Mouse (Mus musculus) thymus, postnatal 25 days (tissue): ENCODE measurements around the gene Sfrp4.
"Not testable (repeated sequence)": the region's sequence is repeated elsewhere in the genome, so short reads cannot be mapped to it uniquely, and the experiment has no call there.

ENCODE experiments used
- DNase-seq: peaks from one replicate; pipeline ENCODE4 v3.0.0; 2022

Gene Sfrp4

DNA sequence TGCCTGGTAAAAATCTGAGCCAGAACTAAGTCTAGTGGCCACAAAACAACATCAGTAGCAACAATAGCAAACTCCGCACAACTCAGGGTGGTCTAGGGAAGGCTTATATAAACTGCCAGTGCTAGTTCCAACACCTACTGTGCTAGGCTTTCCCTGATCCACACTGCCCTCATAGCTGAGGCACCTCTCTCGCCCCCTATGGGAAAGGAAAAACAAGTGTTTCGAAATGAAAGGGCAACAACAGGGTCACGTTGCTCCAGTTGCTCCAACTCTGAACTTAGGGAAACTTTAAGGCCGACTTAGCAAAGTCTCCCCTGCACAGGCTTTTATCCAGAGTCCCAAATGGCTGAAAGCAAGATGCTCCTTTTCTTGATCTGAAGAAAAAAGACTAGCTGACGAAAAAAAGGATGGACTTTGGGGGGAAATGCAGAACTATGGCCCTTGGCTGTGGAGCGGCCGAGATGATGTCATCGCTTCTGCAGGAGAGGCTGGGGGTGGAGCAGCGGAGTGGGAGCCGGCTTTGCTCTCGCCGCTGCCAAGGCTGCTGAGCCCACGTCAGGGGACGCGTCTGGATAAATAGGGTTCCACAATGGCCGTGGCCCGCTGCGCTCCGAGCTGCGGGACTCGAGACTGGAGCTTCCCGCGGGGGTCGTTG lies at the start of gene Sfrp4:
Gene Sfrp4, plus strand, starts transcription at position 532 of the 655 bp plus-strand sequence.
- DNase-seq = no peak

DNA sequence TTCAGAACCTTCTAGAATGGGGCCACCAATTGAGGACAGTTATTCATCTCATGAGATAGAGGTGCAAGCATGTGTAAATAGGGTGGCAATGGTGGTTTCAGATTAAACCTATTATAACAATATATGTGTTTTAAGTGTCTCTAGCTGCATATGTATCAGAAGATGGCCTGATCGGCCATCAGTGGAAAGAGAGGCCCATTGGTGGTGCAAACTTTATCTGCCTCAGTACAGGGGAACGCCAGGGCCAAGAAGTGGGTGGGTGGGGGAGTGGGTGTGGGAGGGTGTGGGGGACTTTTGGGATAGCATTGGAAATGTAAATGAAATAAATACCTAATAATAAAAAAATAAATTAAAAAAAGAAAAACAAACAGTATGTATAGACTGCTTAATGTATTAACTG lies 48.2 kb upstream of the Sfrp4 start:
- not testable (repeated sequence) for DNase-seq

DNA sequence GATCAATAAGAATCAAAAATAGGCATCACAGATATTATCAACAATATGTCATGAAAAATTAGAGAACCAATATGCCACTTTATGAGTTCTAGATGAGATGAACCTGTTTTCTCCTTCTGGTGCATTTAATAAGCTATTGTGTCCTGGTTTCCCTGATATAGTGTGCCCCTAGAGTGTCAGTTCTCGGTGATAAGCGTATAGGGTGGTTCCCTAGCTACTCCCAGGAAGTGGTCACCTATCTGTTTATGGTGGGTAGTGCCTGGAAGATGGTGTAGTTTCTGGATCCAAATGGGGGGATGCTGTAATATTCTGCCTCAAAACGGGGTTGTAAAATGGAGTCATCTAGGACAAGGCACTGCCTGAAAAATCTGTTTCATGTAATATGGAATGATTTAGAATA lies 47.0 kb upstream of the Sfrp4 start:
- DNase-seq = no peak

DNA sequence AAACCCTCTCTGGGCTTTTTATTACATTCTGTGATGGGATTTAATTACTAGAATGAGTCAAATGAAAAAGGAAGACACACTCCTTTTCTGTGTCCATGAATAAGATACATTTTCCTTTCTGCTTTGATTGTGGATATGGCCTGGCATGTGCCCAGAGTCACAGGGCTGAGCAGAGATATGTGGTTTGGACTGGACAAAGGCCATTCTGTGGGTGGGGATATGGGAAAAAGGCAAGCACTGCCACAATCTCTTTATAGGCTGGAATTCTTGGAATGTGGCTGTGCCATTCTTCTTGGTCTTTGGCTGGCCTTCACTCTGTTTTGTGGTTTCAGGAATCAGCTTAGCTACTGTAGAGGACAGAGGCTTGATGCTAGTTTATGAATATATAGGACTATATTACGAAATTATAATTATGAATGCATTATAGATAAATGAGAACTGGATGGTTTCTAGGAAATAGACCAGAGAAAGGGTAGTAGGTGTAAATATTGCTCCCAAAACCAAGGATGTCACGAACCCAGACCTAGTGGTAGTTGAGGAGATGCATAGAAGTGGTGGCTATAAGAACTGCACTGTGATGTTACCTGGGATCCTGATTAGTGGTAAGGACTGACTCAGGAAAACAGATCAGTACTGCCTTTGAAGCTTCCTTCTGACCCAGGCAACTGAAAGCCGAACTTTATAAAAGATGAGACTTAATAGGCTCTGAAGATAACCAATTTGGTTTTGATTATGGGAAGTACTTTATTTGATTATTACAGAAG lies 31.7 kb upstream of the Sfrp4 start:
- no peak for DNase-seq

DNA sequence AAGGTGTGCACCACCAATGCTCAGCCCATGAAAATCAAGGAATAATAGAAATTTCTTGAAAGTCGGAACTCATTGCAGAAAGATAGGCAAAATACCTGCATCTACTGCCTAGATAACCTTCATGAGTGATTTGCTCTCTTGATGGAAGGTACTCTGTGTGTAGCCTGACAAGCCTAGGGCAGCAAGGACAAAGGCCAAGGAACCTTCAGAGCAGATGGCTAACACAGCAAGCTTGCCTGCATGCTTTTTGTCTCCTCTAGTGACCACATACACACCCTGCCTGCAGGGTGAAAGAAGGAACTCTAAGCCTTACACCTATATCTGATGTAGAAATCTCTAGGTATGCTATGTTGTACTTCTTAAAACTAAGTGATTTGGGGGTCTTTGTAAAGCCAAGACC lies 27.8 kb upstream of the Sfrp4 start:
- no peak for DNase-seq

DNA sequence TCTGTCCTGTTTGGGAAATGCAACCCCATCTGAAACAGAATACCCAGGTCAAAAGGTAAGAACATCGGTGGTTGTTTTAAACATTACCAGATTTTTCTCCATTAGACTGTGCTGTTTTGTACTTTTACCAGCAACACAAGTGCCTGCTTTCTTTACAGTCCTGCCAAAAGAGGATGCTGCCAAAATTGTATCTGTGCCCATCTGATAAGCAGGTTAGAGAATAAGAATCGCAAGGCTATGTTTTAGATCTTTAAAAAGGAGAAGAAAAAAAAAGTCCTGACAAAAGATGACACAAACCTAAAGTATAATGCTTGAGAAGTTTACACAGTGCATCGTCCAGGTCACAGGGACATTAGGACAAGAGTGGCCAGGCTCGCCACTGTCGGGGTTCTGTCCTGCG lies 23.7 kb upstream of the Sfrp4 start:
- DNase-seq = no peak

DNA sequence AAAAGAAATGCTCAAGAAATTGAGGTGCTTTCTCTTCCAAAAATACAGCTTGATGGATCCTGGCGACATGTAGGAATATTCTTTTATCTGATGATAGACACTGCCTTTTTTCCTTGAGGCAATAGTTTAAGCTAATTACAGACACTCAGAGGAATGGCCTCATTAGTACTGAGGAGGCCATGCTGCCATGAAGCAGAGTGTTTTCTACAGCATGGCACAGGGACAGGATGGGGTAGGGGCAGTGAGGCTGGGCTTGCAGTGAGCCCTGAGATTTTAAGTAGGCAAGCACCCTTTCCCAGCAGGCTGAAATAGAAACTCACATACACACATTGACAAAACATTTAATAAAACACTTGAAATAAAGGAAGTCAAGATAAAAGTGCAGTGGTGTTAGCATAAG lies 20.4 kb upstream of the Sfrp4 start:
- no peak for DNase-seq

DNA sequence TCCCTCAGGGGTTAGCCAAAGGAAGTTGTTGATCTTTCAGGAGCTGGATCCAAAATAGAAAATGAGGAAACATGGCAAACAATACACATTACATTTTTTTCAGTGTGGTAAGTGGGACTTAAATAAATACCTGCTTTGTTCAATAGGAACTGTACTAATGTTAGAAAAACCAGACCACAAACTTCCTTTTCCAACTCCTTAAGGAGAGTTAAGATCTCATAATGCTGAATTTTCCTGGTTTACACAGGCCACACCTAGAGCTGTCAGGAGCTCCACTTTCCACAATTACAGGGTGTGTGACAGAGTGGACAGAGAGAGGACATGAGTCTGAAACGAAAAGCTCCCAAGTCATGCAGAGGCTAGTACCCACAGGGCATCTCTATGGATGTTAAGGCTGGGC lies 19.2 kb upstream of the Sfrp4 start:
- DNase-seq = no peak

DNA sequence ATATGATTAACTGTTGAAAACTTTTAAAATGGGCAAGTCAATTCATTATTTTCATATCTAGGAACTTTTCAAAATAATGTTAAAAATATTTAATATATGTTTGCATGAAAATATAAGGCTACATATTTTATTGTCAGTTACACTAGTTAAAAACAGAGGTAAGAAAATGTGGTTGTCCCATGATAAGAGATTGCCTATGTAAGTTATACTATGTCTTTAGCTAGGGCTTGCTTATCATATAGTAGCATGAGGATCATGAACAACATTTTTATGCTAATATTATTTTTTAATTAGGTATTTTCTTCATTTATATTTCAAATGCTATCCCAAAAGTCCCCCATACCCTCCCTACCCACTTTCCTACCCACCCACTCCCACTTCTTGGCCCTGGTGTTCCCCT lies 18.0 kb upstream of the Sfrp4 start:
- DNase-seq = no peak

DNA sequence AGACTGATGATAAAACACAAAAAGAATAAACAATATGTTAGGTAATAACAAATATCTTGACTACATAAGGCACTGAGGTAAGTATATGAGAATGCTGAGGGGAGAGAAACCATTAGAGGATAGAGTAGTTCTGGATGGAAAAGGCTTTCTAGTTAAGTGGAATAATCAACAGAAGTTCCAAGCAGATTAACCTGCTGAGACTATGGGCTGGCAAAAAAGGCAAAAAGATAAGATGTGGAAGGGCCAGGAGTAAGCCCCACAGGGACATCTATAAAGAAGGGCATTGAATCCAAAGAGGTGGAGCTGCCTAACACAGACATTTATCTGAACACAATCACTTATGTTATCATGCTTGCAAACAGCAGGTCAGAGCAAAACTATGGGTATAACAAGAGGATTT lies 14.8 kb upstream of the Sfrp4 start:
- DNase-seq = no peak

DNA sequence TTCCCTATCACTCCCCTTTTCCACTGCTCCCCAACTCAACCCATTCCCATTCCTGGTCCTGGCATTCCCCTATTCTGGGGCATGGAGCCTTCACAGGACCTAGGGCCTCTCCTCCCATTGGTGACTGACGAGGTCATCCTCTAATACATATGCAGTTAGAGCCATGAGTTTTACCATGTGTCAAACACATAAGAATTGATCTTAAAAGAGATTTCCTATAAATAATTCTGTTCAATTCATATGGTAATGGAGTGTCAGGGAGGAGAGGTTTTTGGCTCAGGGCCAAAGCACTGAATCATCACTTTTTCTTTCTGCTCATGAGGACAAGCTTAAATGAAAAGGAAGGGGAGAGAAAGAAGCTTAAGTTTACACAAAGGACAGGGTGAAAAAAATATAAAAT lies 10.6 kb upstream of the Sfrp4 start:
- no peak for DNase-seq

DNA sequence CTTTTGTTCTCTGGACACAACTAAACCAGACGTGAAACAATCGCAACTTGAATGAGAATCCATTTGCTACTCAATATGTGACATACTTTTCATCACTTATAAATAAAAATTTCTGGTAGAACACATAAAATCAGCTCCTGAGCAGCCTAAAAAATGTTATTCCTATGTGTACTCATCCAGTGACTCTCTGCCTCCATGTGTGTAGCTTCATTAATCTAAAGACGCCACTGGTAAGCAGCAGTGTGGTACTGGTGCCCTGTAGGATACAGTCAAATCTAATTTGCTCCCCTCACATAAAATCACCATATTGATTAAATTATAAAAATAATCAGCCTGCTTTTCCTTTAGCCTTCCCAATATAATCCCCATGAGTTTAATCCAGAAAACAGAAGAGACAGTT lies 9.9 kb upstream of the Sfrp4 start:
- DNase-seq = no peak

DNA sequence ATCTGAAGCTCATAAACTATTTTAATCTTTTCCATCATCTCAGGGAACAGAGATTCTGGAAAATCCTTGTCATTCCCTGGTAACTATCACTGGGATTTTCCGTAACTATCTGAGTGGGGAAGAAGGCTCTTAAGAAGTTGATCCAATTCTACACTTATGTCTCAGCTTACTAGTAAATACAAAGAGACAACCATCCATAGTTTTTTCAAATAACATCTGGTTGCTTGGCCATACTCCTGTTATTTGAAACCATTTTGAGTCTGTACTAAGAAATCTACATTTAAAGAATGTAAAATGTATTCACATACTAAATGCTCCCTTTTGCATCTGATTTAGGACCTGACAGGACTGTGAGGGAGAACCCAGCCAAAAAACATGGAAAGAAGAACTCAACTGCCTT lies 9.5 kb upstream of the Sfrp4 start:
- DNase-seq = no peak

DNA sequence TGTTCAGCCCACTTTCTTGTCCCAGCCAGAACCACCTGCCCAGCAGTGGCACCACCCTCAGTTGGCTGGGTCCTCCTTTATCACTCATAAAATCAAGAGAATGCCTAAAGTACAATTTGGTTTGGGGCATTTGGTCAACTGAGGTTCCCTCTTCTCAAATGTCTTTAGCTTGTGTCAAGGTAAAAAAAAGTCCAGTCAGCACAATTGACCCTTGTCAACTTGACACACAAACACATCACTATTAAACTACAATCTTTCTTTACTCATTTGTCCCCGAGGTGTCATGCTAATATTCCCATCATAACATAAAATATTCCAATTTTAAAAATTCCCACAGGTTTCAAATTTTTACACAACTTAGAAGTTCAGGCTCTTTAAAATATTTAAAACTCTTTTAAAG lies 8.6 kb upstream of the Sfrp4 start:
- DNase-seq = no peak

DNA sequence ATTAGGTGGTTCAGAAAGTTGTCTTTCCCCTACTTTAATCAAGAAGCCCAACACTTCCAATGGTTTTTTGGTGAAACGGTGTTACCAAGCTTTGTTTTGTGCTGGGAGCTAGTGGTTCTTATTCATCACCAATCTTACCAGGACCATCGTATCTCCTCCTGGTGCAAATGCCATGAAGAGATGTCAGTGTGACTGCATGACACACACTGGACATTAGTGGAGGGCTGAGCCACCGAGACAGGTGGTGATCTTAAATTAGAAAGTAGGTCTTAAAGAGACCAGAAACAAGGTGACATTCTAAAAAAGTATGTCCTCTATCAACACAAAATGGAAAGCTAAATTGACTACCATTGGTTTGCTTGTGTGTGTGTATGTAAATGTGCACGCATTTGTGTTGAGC lies 4.8 kb upstream of the Sfrp4 start:
- no peak for DNase-seq

DNA sequence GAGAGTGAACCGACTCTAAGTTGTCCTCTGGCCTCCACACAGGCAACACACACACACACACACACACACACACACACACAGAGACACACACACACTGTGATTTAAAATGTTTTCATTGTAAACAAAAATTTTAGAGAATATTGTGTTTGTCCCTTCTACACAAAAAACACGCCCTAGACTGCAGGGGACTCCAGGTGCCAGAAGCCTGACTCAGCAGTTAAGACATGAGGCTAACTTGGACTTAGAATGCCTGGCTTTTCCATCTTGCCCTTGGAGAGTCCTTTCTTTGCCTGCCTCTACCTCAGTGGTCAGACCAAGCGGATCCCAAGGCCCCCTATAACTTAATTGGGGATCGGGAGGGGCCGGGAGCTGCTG lies 4.1 kb upstream of the Sfrp4 start:
- DNase-seq = peak; percentile 1

DNA sequence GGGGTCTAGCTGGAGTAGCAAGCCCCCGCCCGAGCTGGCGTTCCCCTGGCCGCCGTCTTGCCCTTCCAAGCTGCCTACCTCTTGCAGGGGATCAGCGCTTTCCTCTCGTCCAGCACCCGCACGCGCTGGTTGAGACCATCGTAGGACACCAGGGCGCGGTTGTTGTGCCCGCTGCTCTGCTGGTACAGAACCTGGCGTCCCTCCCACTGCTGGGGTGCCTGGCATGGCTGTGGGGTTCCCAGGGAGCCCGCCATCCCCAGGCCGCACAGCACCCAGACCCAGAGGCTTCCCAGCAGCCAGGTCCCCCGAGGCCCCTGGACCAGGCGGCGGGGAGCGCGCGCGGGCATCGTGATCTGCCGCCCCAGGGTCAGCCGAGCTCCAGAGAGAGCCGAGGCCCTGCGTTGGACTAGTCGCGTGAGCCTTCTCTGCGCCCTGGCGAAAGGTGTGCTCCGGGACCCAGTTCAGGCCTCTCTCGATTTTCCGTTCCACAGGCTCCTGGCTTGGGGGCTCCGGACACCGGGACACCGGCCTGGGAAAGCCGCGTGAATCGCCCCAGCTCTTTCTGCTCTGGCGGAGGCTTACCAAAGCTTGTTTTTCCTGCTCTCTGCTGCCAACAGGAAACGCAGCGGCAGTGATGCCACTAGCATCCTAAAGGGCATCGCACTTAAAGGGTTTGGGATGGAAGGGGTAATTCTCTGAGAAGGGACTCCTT lies 3.5 kb upstream of the Sfrp4 start, which contains the start of gene Epdr1:
Gene Epdr1, minus strand, starts transcription at position 712 of the 712 bp plus-strand sequence.
- peak; percentile 44 for DNase-seq

DNA sequence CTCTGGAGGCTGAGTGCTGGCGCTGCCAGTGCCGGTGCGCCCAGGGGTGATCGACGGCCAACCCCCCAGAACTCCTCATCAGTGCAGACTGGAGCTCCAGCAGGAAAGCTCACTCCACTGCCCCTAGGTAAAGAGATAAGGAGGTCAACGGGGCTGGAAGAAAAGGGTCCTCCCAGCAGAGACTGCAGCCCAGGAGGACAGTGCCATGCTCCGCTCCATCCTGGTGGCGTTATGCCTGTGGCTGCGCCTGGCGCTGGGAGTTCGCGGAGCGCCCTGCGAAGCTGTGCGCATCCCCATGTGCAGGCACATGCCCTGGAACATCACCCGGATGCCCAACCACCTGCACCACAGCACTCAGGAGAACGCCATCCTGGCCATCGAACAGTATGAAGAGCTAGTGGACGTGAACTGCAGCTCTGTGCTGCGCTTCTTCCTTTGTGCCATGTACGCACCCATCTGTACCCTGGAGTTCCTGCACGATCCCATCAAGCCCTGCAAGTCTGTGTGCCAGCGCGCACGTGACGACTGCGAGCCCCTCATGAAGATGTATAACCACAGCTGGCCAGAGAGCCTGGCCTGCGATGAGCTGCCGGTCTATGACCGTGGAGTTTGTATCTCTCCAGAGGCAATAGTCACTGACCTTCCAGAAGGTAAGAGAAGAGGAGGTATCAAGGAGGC lies 463 bp downstream of the Sfrp4 start:
- no peak for DNase-seq

DNA sequence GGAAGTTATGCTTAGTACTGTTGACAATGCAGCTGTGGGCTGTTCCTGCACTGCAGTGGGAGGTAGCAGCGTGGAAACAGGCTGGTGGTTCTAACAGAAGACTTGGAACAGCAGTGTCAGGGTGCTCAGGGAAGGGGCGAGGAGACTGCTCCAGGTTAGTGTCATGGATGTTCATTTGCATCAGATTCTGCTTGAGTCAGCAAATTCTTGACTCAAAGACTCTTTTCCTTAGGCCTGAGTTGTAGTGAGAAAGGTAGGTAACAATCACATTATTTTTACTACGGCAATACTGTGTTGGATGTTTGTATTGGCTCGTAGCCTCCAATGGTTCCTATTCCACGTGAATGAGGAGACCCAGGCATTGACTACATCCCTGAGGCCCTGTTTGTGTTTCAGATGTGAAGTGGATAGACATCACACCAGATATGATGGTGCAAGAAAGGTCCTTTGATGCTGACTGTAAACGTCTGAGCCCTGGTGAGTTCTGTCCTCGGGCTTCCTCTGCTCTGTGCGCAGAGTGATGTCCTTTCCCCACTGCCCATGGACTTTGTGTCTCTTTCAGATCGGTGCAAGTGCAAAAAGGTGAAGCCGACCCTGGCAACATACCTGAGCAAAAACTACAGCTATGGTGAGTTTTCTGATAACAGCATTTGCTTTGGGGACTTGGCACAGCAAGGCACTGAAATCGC lies 1.9 kb downstream of the Sfrp4 start:
- no peak for DNase-seq

DNA sequence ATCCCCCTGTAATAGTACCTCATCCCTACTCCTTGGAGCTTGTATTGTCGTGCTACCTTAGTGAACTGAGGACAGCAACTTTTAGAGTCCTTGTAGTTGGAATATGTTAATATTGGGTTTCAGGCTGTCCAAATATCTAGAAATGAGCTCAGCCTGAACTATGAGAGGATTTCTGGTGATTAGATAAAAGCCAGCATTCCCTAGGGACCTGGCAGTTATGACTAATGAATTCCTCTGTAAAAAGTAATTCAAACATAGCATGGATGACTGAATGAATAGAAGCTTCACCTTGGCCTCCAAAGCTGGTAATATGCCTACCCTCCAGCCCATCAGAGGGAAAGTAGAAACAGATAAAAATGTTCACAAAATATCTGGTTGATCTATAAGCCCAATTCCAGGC lies 3.6 kb downstream of the Sfrp4 start:
- DNase-seq = no peak

DNA sequence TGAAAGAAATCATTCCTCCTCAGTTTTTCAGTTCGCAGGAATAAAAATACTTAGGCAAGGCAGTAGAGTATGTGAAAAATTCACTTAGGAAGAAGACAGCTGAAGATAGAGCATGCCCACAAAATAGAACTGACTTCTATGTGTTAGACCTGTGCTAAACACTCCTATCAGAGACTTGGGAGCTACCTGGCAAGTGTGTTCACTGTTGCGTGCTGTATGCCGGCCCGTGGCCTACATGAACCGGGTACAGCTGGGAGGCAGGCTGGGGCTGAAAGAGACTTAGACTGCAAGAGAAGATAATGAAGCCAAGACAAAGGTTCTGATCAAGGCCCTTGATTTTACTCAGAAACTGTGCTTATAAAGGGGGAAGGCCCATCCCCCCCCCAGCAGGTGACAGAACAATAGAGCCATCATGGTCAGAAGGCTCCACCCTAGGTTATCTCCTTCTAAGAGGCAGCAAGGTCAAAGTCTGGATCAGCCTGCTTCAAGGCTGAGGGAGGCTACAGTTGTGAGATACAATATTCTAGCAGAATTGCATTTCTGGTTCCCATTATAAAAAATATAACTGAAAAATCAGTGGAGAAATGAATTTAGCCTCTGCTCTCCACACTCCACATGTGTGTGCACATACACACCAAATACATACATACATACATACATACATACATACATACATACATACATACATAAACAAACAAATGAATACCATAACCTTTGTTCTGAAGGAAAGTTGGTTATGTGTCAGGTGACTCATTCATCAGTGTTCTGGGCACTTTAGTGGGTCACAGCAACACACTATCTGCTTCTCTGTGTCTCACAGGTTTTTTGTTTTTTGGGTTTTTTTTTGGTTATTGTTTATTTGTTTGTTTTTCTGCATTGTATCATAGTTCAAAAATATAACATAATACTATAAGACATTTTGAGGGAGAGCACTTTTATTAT lies 8.1 kb downstream of the Sfrp4 start:
- no peak for DNase-seq

DNA sequence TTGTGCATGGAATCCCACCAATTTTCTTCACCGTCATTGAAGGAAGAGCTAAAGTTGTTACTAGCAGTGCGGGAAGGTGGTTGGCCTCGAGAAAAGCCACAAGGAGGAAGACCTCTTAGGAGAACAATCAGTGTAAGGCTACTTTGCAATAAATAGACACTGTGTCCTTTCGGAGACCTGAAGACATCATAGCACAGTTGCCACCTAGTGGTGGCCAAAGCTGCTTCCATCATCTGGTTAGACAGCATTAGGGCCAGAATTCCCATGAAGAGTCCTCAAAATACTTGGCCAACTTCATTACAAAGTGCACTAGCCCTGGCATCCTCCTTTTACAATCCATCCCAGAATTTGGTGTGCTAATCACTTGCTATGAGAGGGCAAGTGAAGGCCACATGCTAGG lies 13.2 kb downstream of the Sfrp4 start:
- no peak for DNase-seq
